Mouse (Mus musculus): ENCODE results near the gene Rnf128.

DNA sequence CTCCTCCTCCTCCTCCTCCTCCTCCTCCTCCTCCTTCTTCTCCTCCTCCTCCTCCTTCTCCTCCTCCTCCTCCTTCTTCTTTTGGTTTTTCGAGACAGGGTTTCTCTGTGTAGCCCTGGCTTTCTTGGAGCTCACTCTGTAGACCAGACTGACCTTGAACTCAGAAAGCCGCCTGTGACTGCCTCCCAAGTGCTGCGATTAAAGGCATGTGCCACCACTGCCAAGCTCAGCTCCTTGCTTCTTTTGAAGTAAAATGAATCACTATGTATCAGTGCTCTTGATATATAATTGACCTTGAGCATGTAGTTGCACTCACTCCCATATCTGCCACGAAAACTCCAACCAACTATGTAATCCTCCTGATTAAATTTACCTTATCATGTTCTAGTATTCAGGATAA, 59.0 kb downstream of the Rnf128 start:
- no peak for TF ChIP-seq CTCF (IDR thresholded peaks at IDR 0.05; ENCODE audit: low read depth, low read length)
- no peak for TF ChIP-seq POLR2A (IDR thresholded peaks at IDR 0.05; ENCODE audit: insufficient read depth, low read length)
- TF ChIP-seq EP300 (IDR thresholded peaks at IDR 0.05; ENCODE audit: insufficient read depth, low read depth, low read length) = no peak
